Mouse (Mus musculus): ENCODE measurements around the gene Dtnbp1.

The Dtnbp1 gene

GRCm38 (mm10) chr13:45001911-45002615, at the start of gene Dtnbp1:
TSS of gene Dtnbp1 (minus strand) at chr13:45002147.
- peak; percentile 85 for DNase-seq

- no peak for DNase-seq
Observed at GRCm38 (mm10) chr13:45049261-45050020, 47.5 kb upstream of the Dtnbp1 start.

GRCm38 (mm10) chr13:45043466-45043865, 41.5 kb upstream of the Dtnbp1 start:
- no peak for DNase-seq

GRCm38 (mm10) chr13:45040741-45041140, 38.8 kb upstream of the Dtnbp1 start:
- no peak for DNase-seq

- no peak for DNase-seq
Observed at GRCm38 (mm10) chr13:45040195-45040594, 38.2 kb upstream of the Dtnbp1 start.

GRCm38 (mm10) chr13:45036417-45036816, 34.5 kb upstream of the Dtnbp1 start:
- no peak for DNase-seq

- DNase-seq, result no peak
Observed at GRCm38 (mm10) chr13:45034759-45035158, 32.8 kb upstream of the Dtnbp1 start.

- no peak for DNase-seq
Observed at GRCm38 (mm10) chr13:45033360-45033759, 31.4 kb upstream of the Dtnbp1 start.

- DNase-seq, result no peak
Observed at GRCm38 (mm10) chr13:45032484-45032883, 30.5 kb upstream of the Dtnbp1 start.

- DNase-seq, result no peak
Observed at GRCm38 (mm10) chr13:45031748-45032147, 29.8 kb upstream of the Dtnbp1 start.

GRCm38 (mm10) chr13:45031314-45031713, 29.4 kb upstream of the Dtnbp1 start:
- no peak for DNase-seq

- DNase-seq, result peak; percentile 94
Observed at GRCm38 (mm10) chr13:45030830-45031229, 28.9 kb upstream of the Dtnbp1 start.

- no peak for DNase-seq
Observed at GRCm38 (mm10) chr13:45029791-45030190, 27.8 kb upstream of the Dtnbp1 start.

GRCm38 (mm10) chr13:45026291-45026690, 24.3 kb upstream of the Dtnbp1 start:
- no peak for DNase-seq

GRCm38 (mm10) chr13:45024821-45025220, 22.9 kb upstream of the Dtnbp1 start:
- DNase-seq, result no peak

GRCm38 (mm10) chr13:45023356-45024150, 21.6 kb upstream of the Dtnbp1 start:
- DNase-seq, result no peak

- DNase-seq, result peak; percentile 57
Observed at GRCm38 (mm10) chr13:45008150-45008549, 6.2 kb upstream of the Dtnbp1 start.

GRCm38 (mm10) chr13:45007726-45008125, 5.8 kb upstream of the Dtnbp1 start:
- no peak for DNase-seq

GRCm38 (mm10) chr13:45006483-45006882, 4.5 kb upstream of the Dtnbp1 start:
- DNase-seq, result peak; percentile 55

- no peak for DNase-seq
Observed at GRCm38 (mm10) chr13:45005861-45006260, 3.9 kb upstream of the Dtnbp1 start.

GRCm38 (mm10) chr13:45004987-45005592, 3.1 kb upstream of the Dtnbp1 start:
- no peak for DNase-seq

GRCm38 (mm10) chr13:45003026-45003425, 1.1 kb upstream of the Dtnbp1 start:
- peak; percentile 46 for DNase-seq

Data from retina, postnatal 1 day (tissue).